Mouse (Mus musculus): ENCODE measurements around the gene Dcakd.

Dcakd gene

DNA sequence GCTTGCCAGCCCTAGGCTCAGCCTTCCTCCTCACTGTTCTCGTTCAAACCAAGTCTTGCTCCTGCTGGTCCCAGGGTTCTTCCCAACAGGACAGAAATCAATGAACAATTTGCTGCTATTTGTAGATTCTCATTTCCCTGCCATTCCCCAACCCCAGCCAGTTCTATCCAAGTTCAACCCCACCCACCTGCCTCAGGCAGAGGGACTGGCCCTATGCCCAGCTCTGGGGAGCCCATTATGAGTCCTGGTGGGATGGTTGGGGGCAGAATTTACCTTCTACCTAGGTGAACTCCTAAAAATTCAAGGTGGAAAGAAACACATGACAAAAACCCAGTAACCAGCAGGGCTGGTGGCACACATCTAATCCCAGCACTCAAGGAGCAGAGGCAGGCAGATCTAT lies 55.8 kb downstream of the Dcakd start:
- DNase-seq, result no peak

DNA sequence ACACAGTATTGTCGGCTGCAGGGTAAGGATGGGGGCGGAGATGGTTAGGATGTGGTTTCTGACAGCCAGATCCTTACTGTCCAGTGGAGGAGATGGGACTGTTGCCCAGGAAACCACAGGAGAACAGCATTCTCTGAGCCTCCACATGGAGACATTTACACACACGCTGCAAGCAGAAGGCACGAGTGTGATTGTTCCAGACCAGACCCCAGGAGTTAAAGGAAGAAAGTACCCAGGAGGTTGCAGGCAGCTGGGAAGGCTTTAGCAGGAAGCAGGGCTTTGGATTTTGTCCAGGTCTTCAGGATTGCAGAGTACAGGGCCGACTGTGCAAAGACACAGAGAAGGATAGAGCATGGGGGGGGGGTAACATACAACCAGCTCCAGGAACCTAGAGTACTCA lies 56.5 kb downstream of the Dcakd start:
- no peak for DNase-seq

DNA sequence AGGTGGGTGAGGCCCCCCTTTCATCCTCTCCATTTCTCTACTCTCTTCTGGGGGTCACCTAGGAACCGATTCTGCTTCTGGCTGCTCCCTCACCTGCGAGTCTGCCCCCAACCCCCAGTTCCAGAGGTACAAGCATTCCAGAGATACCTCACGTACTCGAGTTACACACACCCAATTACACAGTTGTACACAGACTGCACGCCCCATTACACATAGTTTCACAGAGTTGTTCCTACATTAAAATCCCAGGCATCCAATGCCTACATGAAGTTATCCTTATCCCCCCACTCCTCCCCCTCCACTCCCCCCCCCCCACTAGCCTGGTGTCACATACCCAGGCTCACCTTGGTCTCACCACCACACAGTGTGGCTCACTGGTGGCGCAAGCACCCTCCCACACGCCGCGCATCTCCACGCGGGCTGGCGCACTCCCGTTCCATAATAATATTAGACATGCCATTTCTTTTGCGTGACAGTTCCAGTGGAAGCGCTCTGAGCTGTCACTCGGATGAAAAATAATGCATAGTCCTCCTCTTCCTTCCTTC lies 63.5 kb downstream of the Dcakd start:
- no peak for DNase-seq

GRCm38 (mm10) chr11:102963855-102964546 lies 64.1 kb downstream of the Dcakd start:
- DNase-seq, result no peak

DNA sequence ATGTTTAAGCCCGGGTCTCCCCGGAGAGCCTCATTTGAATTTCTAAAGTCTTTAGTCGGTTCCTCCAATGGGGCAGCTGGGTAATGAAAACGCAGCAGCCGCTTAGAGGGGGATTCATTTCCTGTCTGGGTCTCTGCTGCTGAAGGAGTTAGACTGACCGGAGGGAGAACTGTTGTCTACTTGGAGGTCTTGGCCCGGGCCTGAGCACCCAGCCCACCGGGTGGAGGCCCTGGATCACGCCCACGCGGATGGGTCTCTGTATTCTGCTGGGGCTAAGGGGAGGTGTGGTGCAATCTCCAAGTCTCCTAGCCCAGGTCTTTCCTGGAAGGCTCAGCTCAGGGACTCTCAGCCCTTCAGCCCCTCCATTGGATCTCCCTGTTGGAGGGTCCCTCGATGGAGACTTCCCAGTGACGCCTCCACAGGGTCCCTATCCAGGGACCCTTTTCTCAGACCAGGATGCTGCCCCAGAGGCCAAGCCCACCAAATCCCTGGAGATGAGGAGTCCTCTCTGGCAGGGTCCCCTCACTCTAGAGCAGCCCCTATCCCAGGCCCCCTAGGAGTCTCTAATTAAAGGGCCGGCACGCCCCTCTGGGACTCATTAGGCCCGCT lies 64.8 kb downstream of the Dcakd start:
- DNase-seq, result no peak

- DNase-seq, result no peak
These were observed 65.3 kb downstream of the Dcakd start for GRCm38 (mm10) chr11:102962861-102963245.

DNA sequence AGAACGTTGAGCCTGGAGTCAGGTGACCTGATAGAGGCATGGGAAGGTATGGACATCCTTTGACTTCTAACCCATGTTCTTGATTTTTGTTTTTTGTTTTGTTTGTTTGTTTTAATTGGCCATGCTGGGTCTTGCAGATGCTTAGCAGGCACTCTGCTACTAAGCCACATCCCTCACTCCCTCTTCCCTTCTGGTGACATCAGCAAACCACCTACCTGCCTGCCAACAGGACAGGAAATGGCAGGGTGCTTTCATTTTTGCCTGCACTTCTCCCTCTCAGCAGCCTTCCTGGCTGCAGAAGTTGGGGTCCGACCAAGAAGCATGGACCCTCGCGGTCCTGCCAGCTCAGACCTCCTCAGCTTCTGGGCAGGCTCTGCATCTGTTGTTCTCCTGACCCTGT lies 67.1 kb downstream of the Dcakd start:
- no peak for DNase-seq

GRCm38 (mm10) chr11:102958870-102959269 lies 69.3 kb downstream of the Dcakd start:
- DNase-seq, result no peak

- DNase-seq, result no peak
These were observed 69.7 kb downstream of the Dcakd start for GRCm38 (mm10) chr11:102958431-102958830.

GRCm38 (mm10) chr11:102957692-102958091 lies 70.4 kb downstream of the Dcakd start:
- DNase-seq, result no peak

GRCm38 (mm10) chr11:102956962-102957614 lies 71.0 kb downstream of the Dcakd start:
- DNase-seq, result no peak

GRCm38 (mm10) chr11:102952922-102953321 lies 75.2 kb downstream of the Dcakd start:
- DNase-seq, result no peak

DNA sequence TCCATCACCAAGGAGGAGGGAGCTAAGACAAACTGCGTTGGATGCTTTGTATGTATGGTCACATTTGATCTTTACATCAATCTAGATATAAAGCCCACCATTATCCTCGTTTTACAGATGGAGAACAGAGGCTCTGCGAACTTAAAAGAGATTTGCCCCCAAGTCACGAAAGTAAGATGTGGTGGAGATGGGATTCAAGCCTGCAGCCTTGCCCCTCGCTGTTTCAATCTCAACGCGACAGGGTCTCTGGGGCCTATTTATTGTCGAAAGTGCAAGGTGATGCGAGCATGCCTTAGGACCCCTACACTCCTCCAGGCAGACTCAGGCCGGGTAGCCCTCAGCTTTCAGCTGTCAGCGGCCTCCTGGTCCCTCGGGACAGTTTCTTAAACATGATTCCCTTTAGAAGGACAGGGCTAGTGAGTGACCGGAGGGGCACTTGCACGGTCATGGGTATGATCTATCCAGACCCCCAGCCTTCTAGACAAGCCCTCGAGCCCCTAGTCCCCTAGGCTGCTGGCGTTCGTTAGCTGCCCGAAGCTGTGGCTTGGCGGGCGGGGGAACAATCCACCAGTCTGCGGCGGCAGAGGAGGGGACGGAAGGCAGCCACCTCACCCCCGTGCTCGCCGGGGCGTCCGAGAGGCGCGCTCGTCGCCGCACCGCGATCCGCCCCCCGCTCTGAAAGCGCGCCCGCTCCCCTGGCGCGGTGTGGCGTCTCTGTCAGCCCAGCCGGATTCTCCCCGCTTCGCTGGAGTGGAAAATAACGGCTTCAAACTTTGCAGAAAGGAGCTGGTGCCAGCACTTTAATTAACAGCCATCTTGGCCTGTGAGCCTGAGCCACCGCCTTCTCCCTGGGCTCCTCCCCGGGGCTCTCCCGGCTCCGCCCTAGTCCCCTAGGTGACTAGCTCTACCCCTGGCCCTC lies 79.8 kb downstream of the Dcakd start:
- no peak for DNase-seq

GRCm38 (mm10) chr11:102946992-102947343 lies 81.2 kb downstream of the Dcakd start:
- no peak for DNase-seq

- DNase-seq, result peak; percentile 67
These were observed 81.7 kb downstream of the Dcakd start, which contains the start of gene C1ql1 for GRCm38 (mm10) chr11:102946265-102946991. Gene C1ql1, minus strand, starts transcription at chr11:102946688.

GRCm38 (mm10) chr11:102945306-102946264 lies 82.5 kb downstream of the Dcakd start:
- DNase-seq, result no peak
